Mouse (Mus musculus) sigmoid colon, adult 10 weeks (tissue): ENCODE results near the gene Hyal3. TPM values are rescaled to one million over a fixed set of nuclear protein-coding genes. Genes with fewer than 3 reads are reported as not detected.

Source experiments
- polyA plus RNA-seq: library from polyadenylated mRNA; stranded (reverse); fragments of 350-450 nt; fragmentation: Illumina TruSeq; extraction: RNeasy Lipid Tissue Mini Kit (QIAGEN cat#74804); gene quantifications from one replicate; pipeline ENCODE4 v1.2.3, GENCODE M21; 2014; ENCODE audit warnings: low read depth, low replicate concordance

Gene Hyal3
- polyA plus RNA-seq = not detected

DNA sequence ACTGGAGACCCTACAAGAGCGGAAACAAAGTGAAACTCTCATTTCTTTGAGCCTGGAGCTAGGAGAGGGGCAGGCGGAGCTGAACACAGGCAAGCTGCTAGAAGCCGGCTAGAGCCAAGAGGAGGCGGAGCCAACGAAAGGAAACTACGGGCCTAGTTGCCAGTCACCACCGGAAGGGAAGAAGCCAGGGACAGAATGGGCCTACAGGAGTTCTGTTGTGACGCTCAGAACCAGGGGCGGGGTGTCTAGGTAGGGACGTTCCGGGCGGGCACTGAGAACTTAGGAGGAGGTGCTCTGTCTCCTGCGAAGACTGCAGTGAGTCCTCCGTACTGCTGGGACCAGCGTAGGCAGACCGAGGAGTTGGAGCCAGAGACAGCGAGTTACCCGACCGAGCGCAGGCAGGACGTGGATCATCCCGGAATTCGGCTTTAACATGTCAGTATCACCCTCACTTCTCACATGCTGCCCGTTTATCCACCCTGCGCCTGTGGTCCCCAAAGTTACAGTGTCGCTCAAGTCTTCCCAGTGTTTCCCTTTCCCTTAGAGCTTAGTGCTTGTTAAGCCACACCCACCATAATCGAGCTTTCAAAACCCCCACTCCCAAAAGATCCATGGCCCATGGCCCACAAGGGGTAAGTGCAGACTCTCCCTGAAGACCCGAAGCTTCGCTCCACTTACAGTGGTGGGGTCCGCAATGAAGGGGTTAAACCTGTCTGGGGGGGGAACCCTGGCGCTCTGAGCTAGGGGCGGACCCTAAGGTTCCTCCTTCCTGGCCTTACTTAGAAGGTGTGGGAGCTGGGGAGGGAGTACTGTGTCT, at the start of gene Hyal3:
Gene Hyal3, plus strand, starts transcription at position 318 of the 817 bp plus-strand sequence.

DNA sequence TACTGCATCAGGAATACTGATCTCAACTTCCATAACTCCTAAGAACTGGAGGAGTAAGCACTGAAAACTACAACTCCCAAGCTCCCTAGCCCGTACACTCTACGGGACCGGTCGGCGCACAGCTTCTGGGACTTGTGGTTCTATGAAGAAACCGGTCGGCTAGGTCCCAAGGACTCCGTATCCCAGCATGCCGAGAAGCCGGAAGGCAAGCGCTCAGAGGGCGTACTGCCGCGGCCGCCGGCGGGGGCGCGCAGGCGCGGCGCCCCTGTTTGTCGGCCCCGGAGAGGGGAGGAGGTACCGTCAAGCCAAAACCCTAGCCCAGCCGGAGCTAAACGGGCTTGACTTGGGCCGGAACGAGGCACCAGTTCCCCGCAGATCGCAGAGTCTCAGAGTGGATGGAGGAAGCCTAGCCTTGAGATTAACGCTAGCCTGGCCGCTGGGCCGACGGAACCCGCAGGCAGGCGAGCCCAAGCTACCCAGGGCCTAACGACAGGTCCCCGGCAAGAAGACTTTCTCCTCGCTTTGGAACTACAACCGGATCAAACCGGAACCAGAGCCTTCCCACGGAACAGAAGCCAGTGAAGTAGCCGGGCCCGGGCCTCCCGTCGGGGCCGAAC, 46.7 kb upstream of the Hyal3 start, which contains the start of gene Tmem115:
Gene Tmem115, plus strand, starts transcription at position 155 of the 617 bp plus-strand sequence.

DNA sequence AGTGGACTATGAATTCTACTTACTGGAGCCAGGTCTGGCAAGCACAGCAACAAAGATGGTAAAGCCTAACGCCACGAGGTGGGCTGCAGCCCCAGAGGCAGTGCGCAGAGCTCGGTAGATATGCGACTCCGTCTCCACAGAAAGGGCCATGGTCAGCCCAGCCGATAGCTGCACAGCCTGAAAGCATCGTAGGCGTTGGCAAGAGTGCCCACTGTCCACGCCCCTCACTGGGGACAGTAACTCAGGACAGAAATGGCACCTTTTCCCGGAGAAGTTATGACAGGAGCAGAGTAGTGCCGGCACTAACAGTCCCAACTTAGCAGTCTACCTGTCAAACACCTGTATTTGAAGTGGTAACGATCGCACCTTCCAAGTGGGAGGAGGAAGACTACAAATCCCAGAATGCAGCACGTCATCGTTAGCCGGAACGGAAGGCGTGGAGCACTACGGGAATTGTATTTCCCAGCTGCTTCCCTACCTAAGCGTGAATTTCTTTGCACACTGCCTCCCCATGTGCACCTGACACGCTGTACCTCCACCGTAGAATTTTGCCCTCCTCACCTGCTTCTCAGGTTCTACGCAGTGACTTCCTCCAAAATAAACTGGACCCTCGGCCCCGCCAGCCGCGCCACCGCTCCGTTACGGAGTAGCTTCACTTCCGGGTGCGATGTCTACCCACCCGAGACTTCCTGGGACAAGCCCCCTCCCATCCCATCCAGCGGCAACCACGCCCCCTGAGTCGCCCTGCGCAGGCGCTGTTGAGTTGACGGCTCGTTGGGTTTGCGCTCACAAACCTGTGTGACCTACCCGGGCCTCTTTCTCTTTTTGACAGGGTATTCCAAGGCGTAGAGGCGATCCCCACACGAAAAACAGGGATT, 38.9 kb upstream of the Hyal3 start, which contains the start of the genes Cyb561d2 and Nprl2:
Gene Cyb561d2, minus strand, starts transcription at position 720 of the 878 bp plus-strand sequence.
Gene Nprl2, plus strand, starts transcription at position 753 of the 878 bp plus-strand sequence.

DNA sequence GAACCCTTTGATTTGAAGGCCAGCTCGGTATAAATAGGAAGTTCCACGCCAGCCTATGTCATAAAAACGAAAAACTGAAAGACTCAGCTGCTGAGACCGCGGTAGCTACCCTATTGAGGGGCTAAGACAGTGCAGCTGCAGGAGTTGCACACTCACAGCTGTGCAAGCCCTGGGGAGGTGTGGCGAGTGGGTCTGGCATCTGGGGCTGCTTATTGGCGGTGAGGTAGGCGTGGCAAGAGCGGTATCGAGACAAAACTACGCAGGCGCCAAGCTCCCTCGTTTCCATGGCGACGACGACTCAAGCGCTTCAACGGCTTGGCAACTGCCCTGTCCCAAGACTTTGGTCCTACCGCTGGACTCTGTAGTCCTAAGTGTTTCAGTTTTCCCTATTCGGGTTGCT, 33.6 kb upstream of the Hyal3 start, which contains the start of gene Zmynd10:
Gene Zmynd10, plus strand, starts transcription at position 273 of the 400 bp plus-strand sequence.

DNA sequence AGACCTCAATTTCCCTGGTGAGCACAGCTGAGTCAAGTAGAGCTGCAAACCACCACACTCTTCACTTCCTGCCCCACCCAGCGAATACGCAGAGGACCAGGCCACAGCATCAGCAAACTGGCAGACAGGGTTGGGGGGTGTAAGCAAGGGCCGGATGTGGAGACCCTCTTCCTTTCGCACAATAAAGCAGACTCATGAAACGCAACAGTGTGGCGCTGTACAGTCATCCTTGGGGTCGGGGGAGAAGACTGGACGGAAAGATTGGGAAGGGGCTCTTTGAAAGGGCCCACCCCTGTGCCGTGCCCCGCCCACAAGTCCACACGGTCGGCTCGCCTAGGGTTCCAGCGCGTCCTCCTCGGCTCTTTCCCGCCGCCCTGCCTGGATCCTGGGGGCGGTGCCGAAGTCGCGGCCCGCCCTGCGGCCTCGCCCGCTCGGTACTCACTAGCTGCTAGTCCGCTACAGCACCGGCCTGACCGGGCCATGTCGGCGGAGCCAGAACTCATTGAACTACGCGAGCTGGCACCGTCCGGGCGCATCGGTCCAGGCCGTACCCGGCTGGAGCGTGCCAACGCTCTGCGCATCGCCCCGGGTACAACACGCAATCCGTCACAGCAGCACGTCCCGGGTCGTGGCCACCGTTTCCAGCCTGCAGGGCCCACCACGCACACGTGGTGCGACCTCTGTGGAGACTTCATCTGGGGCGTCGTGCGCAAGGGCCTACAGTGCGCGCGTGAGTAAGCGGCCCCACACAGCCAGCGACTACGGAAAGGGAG, 29.3 kb upstream of the Hyal3 start, which contains the start of gene Rassf1:
Gene Rassf1, plus strand, starts transcription at position 439 of the 773 bp plus-strand sequence.

DNA sequence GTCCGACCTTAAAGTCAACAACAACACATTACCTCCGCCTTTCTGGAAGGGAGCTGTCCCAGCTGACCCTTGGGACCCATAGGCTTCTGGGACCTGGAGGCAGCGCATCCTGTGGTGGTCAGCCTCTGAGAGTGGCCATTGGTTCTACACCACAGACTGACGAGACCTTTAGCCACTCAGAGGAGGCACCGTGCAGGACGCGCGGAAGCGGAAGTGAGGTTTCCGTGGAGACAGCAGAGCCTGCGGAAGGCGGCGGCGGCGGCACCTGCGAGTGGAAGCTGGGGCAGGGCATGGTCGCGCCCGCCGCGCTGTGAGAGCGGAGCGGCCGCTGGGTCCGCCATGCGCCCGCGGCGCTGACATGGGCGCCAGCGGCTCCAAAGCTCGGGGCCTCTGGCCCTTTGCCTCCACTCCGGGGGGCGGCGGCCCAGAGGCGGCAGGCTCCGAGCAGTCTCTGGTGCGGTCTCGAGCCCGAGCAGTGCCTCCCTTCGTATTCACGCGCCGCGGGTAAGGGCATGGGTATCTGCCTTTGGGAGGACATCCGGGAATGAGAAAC, 17.5 kb upstream of the Hyal3 start, which contains the start of gene Tusc2:
Gene Tusc2, plus strand, starts transcription at position 227 of the 553 bp plus-strand sequence.

DNA sequence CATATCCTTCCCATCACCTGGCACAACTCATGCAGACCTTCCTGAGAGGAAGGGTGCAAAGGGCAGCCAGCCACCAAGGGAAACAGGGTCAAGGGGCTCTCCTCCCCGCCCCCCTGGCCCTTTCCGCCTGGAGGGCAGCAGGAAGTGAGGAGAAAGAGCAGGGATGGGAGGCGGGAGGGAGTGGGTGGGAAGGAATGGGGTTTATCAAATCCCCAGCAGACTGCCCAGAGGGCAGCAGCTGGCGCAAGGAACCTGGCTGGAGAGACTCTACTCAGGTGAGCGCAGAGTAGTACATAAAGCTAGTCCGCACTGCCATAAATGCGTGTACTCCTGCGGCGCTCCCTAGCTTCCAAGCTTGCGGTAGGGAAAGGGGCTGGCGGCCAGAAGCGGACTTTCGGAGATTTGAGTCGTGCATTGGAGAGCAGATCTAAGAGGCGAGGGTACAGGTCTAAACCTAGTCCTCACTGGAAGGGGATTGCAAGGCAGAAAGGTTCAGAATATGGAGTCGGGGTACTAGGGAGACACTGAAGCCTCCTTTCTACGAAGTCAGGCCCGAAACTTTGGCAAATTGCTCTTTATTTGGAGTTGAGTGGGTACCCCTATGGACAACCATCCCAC, 12.8 kb upstream of the Hyal3 start, which contains the start of gene Hyal2:
Gene Hyal2, plus strand, starts transcription at position 244 of the 618 bp plus-strand sequence.

DNA sequence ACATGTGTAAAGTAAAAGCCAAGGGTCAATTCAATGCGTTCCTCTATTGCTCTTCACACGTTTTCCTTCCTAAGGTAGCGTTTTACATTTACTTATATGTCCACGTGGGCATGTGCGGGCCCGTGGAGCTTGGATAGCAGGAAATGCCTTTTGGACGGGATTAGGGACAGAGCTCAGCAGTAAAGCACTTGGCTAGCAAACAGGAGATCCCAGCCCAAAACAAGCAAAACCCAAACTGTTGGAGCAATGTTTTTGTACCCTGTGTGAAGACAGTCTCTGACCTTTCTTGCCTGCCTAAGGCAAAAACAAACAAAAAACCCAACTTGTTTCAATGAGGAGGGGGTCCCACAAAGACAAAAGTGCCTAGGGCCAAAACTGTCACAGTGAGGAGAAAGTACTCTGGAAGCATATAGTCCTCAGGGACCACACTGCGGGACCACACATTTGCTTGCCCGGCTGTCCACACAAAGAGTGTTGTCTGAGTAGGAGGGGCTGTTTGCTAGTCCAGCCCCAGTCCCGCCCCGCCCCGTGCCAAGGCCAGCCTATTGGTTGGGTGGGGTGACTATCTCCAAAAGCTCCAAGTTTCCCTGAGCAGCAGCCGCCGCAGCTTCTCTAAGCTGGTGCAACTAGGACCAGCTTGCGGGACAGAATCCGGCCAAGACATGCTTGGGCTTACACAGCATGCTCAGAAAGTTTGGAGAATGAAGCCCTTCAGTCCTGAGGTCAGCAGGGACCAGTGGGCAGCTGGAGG, 4.1 kb upstream of the Hyal3 start, which contains the start of gene Hyal1:
Gene Hyal1, plus strand, starts transcription at position 571 of the 751 bp plus-strand sequence.

DNA sequence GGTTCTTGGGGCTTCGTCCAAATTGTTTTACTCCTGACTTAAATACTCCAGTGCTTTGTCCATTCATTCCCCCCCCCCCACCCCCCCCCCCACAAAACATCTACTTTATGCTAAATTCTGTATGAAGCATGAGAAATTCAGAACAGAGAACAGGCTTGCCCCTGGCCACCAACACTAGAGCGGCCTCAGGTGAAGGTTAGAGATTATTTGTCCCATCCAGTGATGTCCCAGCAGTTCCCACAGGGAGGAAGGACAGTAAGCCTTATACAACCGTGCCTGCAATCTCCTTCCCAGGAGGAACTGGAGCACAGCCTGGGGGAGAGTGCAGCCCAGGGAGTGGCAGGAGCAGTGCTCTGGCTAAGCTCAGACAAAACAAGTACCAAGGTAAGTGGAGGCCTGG, 2.0 kb upstream of the Hyal3 start, which contains the start of gene Naa80:
Gene Naa80, plus strand, starts transcription at position 301 of the 400 bp plus-strand sequence.

DNA sequence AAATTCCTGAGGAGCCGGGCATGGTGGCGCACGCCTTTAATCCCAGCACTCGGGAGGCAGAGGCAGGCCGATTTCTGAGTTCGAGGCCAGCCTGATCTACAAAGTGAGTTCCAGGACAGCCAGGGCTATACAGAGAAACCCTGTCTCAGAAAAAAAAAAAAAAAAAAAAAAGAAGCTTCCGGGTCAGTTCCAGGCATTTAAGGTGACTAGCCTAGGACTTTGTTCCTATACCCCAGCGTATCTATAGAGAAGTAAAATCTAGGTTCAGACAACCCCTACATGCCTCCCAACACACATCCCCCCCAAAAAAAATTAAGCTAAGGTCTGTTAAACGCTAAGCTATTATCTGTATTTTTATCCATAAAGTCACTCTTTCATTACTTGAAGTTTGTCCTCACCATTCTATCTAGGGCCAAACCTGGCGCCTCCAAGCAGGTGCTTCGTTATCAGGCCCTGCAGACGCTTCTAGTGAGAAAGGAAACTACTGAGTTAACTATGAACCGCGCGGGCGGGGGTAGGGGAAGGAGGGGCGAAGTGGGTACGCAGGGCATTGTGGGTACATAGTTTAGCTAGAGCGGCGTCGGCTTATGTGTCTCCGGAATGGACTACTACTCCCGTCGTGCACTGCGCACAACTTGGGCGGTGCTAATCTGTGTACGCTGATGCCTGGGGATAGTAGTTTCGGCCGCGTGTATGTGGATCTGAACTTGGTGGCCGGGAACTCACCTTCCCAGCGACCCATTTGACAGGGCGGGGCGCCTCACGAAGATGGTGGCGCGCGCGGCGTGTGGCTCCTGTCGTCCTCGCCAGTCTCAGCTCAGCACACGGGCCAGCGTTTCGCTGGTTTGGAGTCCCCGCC, 6.6 kb downstream of the Hyal3 start, which contains the start of gene Ifrd2:
Gene Ifrd2, plus strand, starts transcription at position 669 of the 859 bp plus-strand sequence.

DNA sequence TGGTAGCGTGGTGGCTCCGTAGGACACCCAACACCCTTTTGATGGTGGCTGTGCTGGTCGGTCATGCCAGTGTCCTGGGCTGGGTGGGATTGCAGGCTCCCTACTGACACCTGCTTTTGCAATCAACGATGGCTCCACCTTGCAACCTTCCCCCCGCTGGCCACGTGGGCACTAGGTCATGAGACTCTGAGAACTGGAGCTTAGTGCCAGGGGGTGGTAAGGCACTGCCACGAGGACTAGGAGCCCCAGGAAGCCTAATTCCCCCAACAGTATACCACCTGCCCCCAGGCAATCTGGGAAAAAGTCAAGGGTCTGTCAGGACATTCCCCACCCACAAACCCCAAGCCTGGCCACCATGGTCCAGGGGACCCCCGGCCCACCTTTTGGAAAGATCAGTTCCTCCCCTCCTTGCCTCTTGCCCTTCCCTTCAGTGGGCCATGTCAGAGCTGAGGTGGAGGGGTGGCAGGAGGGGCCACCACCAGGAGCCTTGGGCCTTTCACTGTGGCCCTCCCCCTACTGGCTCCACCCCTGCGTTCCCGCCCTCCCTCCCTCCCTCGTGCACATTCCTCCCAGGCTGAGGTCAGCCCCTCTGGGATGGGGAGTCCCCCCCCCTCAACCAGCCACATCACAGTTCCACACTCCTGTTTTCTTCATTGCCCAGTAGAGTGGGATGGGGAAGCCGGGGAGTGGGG, 28.3 kb downstream of the Hyal3 start, which contains the start of gene Sema3b:
Gene Sema3b, minus strand, starts transcription at position 489 of the 692 bp plus-strand sequence.

DNA sequence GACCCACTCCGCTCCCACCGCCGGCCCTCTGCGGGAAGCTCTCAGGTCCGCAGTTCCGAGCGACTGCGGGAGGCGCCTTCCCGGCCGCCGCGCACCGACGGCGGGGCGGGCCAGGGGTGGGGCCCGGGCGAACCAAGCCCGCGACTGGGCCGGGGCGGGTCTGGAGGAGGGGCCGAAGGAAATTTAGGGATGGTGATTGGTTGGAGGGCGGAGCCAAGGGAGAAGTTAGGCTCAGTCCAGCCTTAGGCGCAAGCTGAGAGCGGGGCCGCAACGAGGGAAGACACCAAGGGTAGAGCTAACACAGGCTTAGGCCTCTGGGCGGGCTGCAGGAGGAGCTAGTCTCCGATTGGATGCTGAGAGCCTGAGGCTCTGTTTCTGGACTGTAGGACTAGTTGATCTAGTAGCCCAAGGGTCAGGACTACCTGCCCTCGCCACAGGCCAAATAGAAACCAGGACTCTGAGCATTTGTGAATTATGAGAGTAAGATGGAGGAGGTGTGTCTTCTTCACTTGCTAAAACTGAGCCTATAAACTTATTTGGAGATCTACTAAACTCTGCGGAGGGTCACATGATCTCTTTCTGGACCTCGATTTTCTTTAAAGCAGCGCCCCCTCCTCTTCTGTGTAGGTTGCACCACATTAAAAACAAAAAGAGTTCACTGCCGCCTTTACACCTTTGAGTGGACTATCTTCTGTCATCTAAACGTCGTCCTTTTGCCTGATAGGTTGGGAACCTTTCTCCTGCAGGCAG, 54.8 kb downstream of the Hyal3 start, which contains the start of gene Gnai2:
Gene Gnai2, minus strand, starts transcription at position 89 of the 750 bp plus-strand sequence.

